Mouse (Mus musculus) embryonic fibroblast, embryonic 13.5 days (primary cell): ENCODE results near the gene Tada1. TPM values are rescaled to one million over a fixed set of nuclear protein-coding genes. Genes with fewer than 3 reads are reported as not detected.

Experiments used
- H3K27ac ChIP-seq: 2 replicates; pipeline ENCODE4 v1.5.1; 2012; ENCODE audit warnings: low read length, control low read depth, inconsistent platforms; ENCODE audit not compliant: insufficient read depth
- H3K4me1 ChIP-seq: 2 replicates; pipeline ENCODE4 v1.6.1; 2011; ENCODE audit warnings: low read length; ENCODE audit not compliant: control insufficient read depth, insufficient read depth
- H3K4me3 ChIP-seq: 2 replicates; pipeline ENCODE4 v1.5.1; 2011; ENCODE audit warnings: mild to moderate bottlenecking, control low read depth, low read length; ENCODE audit not compliant: insufficient read depth
- CTCF ChIP-seq: IDR thresholded peaks from 2 replicates; pipeline ENCODE4 v1.5.1; 2011; ENCODE audit warnings: mild to moderate bottlenecking, control low read depth, low read length, moderate library complexity, borderline replicate concordance; ENCODE audit not compliant: insufficient read depth
- POLR2A ChIP-seq: IDR thresholded peaks from 2 replicates; pipeline ENCODE4 v1.6.1; 2011; ENCODE audit warnings: low read depth, mild to moderate bottlenecking, control low read depth, low read length, moderate library complexity
- polyA plus RNA-seq: library from polyadenylated mRNA; stranded (reverse); fragments of >200 nt; gene quantifications from 2 replicates; pipeline ENCODE4 v1.2.4, GENCODE M21; 2011; ENCODE audit warnings: low read depth; ENCODE audit not compliant: missing spikeins, insufficient read length

Tada1 gene
- polyA plus RNA-seq = 20.0 and 28.1 TPM in 2 replicates

DNA sequence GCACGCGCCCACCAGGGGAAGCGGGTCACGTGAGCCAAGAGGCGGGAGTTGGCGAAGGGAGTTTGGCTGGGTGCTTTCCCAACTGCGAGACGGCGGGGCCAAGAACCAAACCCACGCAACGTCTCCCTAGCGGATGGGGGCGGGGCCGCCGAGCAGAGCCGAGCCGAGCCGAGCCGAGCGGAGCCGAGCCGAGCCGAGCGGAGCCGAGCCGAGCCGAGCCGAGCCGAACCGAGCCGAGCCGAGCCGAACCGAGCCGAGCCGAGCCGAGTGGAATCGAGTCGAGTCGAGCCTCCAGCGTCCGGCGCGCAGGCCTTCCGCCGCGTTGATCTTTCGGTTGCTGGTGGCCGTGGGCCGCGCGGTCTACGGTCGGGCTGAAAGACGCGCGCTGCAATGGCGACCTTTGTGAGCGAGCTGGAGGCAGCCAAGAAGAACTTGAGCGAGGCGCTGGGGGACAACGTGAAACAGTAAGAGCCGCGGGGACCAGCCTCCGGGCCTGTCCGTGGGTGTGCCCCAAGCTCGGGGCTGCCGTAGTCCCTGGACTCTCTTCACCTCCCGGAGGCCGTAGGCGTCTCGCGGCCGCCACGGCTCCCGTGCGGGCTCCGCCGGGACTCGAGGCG is at the start of gene Tada1:
Gene Tada1, plus strand, starts transcription at position 85 of the 617 bp plus-strand sequence.
- Histone ChIP-seq H3K4me3 (peak within 1 kb of the TSS; percentile 65), H3K4me1 (peaks cover 5% of the 10 kb centered on the region), H3K27ac (peak within 1 kb of the TSS; percentile 79)
- TF ChIP-seq CTCF (no peak), POLR2A (peak; percentile 84)

- no peak overlapping the region for H3K27ac ChIP-seq
- no peaks in the 10 kb centered on the region for H3K4me1 ChIP-seq
- no peak for TF ChIP-seq POLR2A
- TF ChIP-seq CTCF = no peak
- H3K4me3 ChIP-seq = no peak overlapping the region
Observed at GRCm38 (mm10) chr1:166330752-166331151, 48.1 kb upstream of the Tada1 start.

DNA sequence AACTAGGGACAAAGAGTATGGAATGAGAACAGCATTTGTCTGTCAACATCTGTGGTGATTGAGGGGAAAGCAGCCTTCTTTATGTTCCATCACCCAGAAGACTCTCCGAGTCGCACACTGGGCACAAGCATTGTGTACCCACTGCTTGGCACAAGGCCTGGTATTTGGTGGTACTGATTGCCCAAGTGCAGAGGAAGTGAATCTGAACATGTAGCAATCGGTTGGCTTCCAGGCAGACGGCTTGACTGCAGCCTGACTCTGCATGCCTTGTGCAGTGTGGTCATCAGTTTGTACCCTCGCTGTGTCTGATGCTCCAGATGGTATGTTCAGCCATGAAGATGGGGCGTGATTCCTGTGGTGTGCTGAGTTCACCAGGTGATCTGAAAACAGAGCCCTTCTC is 39.8 kb upstream of the Tada1 start:
- no peak overlapping the region for H3K4me3 ChIP-seq
- H3K27ac ChIP-seq = no peak overlapping the region
- H3K4me1 ChIP-seq = no peaks in the 10 kb centered on the region
- TF ChIP-seq POLR2A (no peak), CTCF (no peak)

- TF ChIP-seq CTCF = no peak
- TF ChIP-seq POLR2A = no peak
- H3K4me3 ChIP-seq = no peak overlapping the region
- H3K27ac ChIP-seq = no peak overlapping the region
- H3K4me1 ChIP-seq = 0 out of 2 replicates have a peak, but pooled peaks cover 2% of the 10 kb centered on the region
Observed at GRCm38 (mm10) chr1:166342060-166342459, 36.8 kb upstream of the Tada1 start.

- TF ChIP-seq CTCF (no peak), POLR2A (no peak)
- Histone ChIP-seq H3K4me3 (no peak overlapping the region), H3K4me1 (0 out of 2 replicates have a peak, but pooled peaks cover 3% of the 10 kb centered on the region), H3K27ac (no peak overlapping the region)
Observed at GRCm38 (mm10) chr1:166342539-166342938, 36.4 kb upstream of the Tada1 start.

- TF ChIP-seq POLR2A (no peak), CTCF (no peak)
- Histone ChIP-seq H3K27ac (no peak overlapping the region), H3K4me3 (no peak overlapping the region), H3K4me1 (0 out of 2 replicates have a peak, but pooled peaks cover 3% of the 10 kb centered on the region)
Observed at GRCm38 (mm10) chr1:166343586-166343985, 35.3 kb upstream of the Tada1 start.

DNA sequence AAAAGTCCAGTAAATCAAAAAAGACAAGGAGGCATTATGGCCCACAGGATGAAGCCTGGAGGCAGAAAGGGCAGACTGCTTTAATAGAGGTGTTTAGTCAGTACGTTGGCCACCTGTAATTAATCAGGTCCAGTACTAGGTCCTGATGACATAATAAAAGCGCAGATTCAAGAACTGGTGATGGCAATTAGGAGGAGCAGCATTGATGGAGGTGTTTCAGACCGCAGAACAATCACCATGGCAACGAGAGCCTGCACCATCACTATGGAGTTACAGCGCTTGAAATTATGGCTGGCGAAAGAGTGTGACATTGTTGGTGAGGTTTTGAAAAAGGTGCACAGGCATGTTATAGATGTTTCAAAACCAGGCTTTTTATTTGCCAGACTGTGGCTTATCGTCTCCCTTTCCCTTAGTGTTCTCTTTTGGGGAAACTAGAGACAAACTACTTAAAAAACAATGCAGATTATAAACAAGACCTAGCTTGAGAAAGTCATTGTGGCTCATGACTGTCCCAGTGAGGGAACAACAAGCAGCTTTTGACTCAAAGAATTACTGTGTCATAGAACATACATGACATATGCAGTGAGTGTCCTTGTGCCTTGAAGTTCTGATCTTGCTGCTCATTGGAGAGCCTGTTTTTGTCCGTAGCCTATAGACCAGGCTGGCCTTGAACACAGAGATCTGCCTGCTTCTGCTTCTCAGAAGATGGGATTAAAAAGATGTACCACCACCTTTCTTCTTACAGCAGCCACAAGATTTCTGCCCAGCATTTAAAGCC is 34.4 kb upstream of the Tada1 start:
- Histone ChIP-seq H3K4me1 (0 out of 2 replicates have a peak, but pooled peaks cover 3% of the 10 kb centered on the region), H3K27ac (no peak overlapping the region), H3K4me3 (no peak overlapping the region)
- no peak for TF ChIP-seq POLR2A
- no peak for TF ChIP-seq CTCF

GRCm38 (mm10) chr1:166345602-166346001 is 33.3 kb upstream of the Tada1 start:
- TF ChIP-seq CTCF (no peak), POLR2A (no peak)
- H3K4me3 ChIP-seq = no peak overlapping the region
- H3K27ac ChIP-seq = no peak overlapping the region
- 0 out of 2 replicates have a peak, but pooled peaks cover 3% of the 10 kb centered on the region for H3K4me1 ChIP-seq

- H3K4me3 ChIP-seq = no peak overlapping the region
- H3K27ac ChIP-seq = no peak overlapping the region
- H3K4me1 ChIP-seq = 0 out of 2 replicates have a peak, but pooled peaks cover 3% of the 10 kb centered on the region
- TF ChIP-seq CTCF (no peak), POLR2A (no peak)
Observed at GRCm38 (mm10) chr1:166346906-166347305, 32.0 kb upstream of the Tada1 start.

DNA sequence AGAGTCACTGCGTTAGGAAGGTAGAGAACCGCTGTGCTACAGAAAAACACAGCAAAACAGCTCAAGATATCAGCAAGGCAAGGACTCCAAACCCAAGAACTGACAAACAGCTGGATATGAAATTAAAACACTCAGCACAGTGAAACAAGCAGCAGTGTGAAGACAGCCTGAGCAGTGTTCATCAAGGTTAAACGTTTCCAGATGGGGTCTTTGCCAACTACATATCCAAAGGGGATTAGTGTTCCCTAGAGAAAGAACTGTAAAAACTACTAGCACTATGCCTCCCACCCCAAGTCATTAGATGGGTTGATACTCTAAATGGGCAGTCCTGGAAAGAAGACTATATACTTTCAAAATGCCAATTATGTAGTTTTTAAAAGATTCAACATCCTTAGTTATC is 29.6 kb upstream of the Tada1 start:
- TF ChIP-seq CTCF (no peak), POLR2A (no peak)
- Histone ChIP-seq H3K27ac (no peak overlapping the region), H3K4me3 (no peak overlapping the region), H3K4me1 (0 out of 2 replicates have a peak, but pooled peaks cover 3% of the 10 kb centered on the region)
